Mouse (Mus musculus): Measurements from ENCODE around the gene Schip1. TPM values are rescaled to one million over a fixed set of nuclear protein-coding genes. Genes with fewer than 3 reads are reported as not detected.

Gene Schip1
- polyA plus RNA-seq, 2 experiments: 12.1 to 18.9 TPM

DNA sequence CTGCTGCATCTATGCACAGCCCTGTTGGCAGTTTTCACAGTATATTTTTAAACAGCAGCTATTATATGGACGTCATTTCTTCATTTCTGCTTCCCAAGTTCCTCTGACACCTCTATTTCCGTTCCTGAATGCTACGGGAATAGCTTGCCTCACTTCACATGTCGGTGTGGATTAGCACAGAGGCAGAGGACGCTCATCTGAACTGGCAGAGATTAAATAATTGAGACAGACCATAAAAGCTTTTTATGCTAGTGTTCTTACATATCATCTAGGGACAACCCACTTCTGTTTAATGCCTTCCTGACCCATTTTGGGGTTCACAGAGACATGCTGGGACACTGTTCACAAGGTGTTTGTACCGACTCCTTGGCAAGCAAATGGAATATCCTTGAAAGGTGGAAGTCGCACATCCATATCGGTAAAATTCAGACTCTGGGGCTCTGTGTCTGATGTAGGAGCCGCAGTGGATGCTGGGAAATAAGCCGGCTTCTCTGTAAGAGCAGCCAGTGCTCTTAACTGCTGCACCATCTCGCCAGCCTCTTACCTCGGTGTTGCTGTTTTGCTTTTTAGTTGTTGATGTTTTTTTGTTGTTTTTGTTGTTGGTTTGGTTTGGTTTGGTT is 610.7 kb downstream of the Schip1 start:
- no peak overlapping the region for H3K9ac ChIP-seq (ENCODE audit: low read depth, low read length, severe bottlenecking)
- H3K27me3 ChIP-seq (ENCODE audit: control insufficient read depth, insufficient read depth, low read length): no peaks in the 10 kb centered on the region
- H3K9me3 ChIP-seq (ENCODE audit: control insufficient read depth, low read length): no peaks in the 10 kb centered on the region
- H3K27ac ChIP-seq (replicated peaks; ENCODE audit: low read depth, low read length): no peak overlapping the region
- no peak for DNase-seq (ENCODE audit: low spot score)
- no peak for TF ChIP-seq POLR2A (IDR thresholded peaks at IDR 0.05; ENCODE audit: borderline replicate concordance, extremely low read depth, insufficient read depth, insufficient read length)
- no peak overlapping the region for H3K4me3 ChIP-seq (replicated peaks; ENCODE audit: low read length)
- WGBS: 91% methylated on average over 12 of the region's 12 CpGs
- H3K36me3 ChIP-seq (ENCODE audit: control insufficient read depth, insufficient read depth, low read length): no peaks in the 10 kb centered on the region
- no peak overlapping the region for H3K4me2 ChIP-seq (replicated peaks; ENCODE audit: low read depth, low read length, severe bottlenecking)
- H3K4me1 ChIP-seq (ENCODE audit: control insufficient read depth, insufficient read depth, low read length): peaks cover 6% of the 10 kb centered on the region; the same call in 1 of the 2 replicates
- ATAC-seq (ENCODE audit: low FRiP score, low read depth): no peak

Other genes with a start within 250 kb of the Schip1 start
- not detected in 2 replicates for gene Iqcj, start 172.6 kb upstream of the Schip1 start, polyA plus RNA-seq (2012; rRNA removed)
- gene Iqcj, start 172.6 kb upstream of the Schip1 start, polyA plus RNA-seq (2014; fragmentation: Nextera tagmentation; extraction: Ambion mirVana): not detected in 2 replicates
- 0.33 TPM in 2 replicates for gene Iqschfp, start 172.6 kb upstream of the Schip1 start, polyA plus RNA-seq (2012; rRNA removed)
- gene Iqschfp, start 172.6 kb upstream of the Schip1 start, polyA plus RNA-seq (2014; fragmentation: Nextera tagmentation; extraction: Ambion mirVana): 0.37 TPM in 1 of 2 replicates, not detected in the other